Mouse (Mus musculus) MEL (cell line): ENCODE results near the gene Ski.

Experiments
- CHD1 ChIP-seq: IDR thresholded peaks from 2 replicates; pipeline ENCODE4 v1.6.1; 2012; ENCODE audit warnings: low read depth, mild to moderate bottlenecking, inconsistent platforms, low read length, improper control_type of control experiment
- CHD2 ChIP-seq: IDR thresholded peaks from 2 replicates; pipeline ENCODE4 v1.6.1; 2011; ENCODE audit warnings: low read length, improper control_type of control experiment
- CTCF ChIP-seq, 3 experiments: IDR thresholded peaks in 2 of 3; conservative IDR thresholded peaks in 1 of 3; 2 replicates each; pipeline ENCODE4 v1.5.1; 2011 to 2012; ENCODE audit warnings: low read length in 3 of 3, low read depth in 2 of 3, mild to moderate bottlenecking in 2 of 3, improper control_type of control experiment in 1 of 3, inconsistent platforms in 1 of 3, mixed read lengths in 1 of 3, moderate library complexity in 1 of 3; ENCODE audit not compliant: control insufficient read depth in 1 of 3, insufficient read depth in 1 of 3, poor library complexity in 1 of 3, severe bottlenecking in 1 of 3
- E2F4 ChIP-seq: IDR thresholded peaks from 2 replicates; pipeline ENCODE4 v1.6.1; 2011; ENCODE audit warnings: low read depth, low read length, improper control_type of control experiment, borderline replicate concordance
- EP300 ChIP-seq, 2 experiments: IDR thresholded peaks; 2 replicates each; pipeline ENCODE4 v1.6.1; 2011; ENCODE audit warnings: improper control_type of control experiment in 2 of 2, low read length in 2 of 2, low read depth in 1 of 2, mild to moderate bottlenecking in 1 of 2
- GATA1 ChIP-seq: IDR thresholded peaks from 2 replicates; pipeline ENCODE4 v1.6.1; 2011; ENCODE audit warnings: low read depth, low read length, improper control_type of control experiment
- MAFK ChIP-seq: IDR thresholded peaks from 2 replicates; pipeline ENCODE4 v1.6.1; 2011; ENCODE audit warnings: low read depth, mild to moderate bottlenecking, low read length, improper control_type of control experiment, borderline replicate concordance
- NELFE ChIP-seq: IDR thresholded peaks from 2 replicates; pipeline ENCODE4 v1.6.1; 2011; ENCODE audit warnings: low read depth, low read length, improper control_type of control experiment
- POLR2A ChIP-seq, 2 experiments: IDR thresholded peaks; 2 replicates each; pipeline ENCODE4 v1.6.1; 2011 to 2012; ENCODE audit warnings: low read length in 2 of 2, mild to moderate bottlenecking in 2 of 2, control low read depth in 1 of 2, improper control_type of control experiment in 1 of 2, low read depth in 1 of 2, moderate library complexity in 1 of 2; ENCODE audit not compliant: control insufficient read depth in 1 of 2, insufficient read depth in 1 of 2, poor library complexity in 1 of 2
- SMC3 ChIP-seq: IDR thresholded peaks from 2 replicates; pipeline ENCODE4 v1.6.1; 2011; ENCODE audit warnings: low read depth, low read length, improper control_type of control experiment
- TAL1 ChIP-seq: IDR thresholded peaks from 2 replicates; pipeline ENCODE4 v1.6.1; 2012; ENCODE audit warnings: mild to moderate bottlenecking, inconsistent platforms, low read length, moderate library complexity, mixed read lengths
- TBP ChIP-seq: IDR thresholded peaks from 2 replicates; pipeline ENCODE4 v1.8.0; 2011; ENCODE audit warnings: low read depth, low read length, improper control_type of control experiment

DNA sequence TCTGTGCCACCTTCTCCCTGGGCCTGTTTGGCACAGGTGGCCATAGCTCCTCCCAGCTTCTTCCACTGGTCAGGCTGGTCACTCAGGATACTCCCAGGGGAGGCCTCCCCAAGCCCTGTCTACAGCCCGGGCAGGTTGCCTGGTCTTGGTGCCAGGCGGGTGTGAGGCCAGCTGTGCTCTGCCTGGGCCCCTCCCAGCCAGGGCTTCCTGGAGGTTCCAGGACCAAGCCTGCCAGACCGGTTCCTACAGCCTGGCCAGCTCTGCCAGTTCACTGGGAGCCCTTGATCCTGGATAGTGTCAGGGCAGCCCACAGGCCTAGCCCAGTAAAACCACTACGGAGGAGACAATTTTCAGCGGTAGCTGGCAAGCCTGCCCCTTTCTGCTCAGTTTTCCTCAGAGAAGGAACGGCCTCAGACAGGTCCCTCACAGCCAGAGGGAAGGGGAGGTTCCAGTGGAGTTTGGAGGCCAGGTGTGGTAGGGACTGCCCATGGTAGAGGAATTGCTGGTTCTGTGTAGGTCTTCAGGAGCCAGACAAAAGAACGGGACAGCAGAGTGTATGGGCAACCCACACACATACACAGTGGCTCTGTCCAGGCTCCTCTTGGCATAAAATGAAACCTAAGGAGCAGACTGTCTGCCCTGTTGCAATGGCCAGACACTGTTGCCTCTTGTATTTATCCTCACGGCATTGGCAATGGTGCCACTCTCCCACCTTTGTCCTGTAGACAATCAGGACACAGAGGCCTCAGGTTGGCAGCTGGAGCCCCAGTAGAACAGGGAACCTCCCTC lies 73.3 kb downstream of the Ski start:
- TF ChIP-seq E2F4 (no peak), EP300 (IDR thresholded peaks at IDR 0.05; ENCODE audit: low read depth in 1 of 2, low read length in 2 of 2) (no peak), CTCF (IDR thresholded peaks at IDR 0.05 in 2 of 3, conservative IDR thresholded peaks at IDR 0.05 in 1 of 3; ENCODE audit: control insufficient read depth in 1 of 3, insufficient read depth in 1 of 3, low read depth in 2 of 3, low read length in 3 of 3, poor library complexity in 1 of 3, severe bottlenecking in 1 of 3) (no peak), SMC3 (no peak), CHD2 (no peak), MAFK (no peak), CHD1 (no peak), POLR2A (IDR thresholded peaks at IDR 0.05; ENCODE audit: control insufficient read depth in 1 of 2, insufficient read depth in 1 of 2, low read depth in 1 of 2, low read length in 2 of 2, poor library complexity in 1 of 2) (no peak), TAL1 (no peak), NELFE (no peak), GATA1 (no peak), TBP (no peak)
